Mouse (Mus musculus): ENCODE results near the gene Rbbp5. TPM values are rescaled to one million over a fixed set of nuclear protein-coding genes. Genes with fewer than 3 reads are reported as not detected.

Rbbp5 gene
- polyA plus RNA-seq, 2 experiments: 37.4 to 43.6 TPM

DNA sequence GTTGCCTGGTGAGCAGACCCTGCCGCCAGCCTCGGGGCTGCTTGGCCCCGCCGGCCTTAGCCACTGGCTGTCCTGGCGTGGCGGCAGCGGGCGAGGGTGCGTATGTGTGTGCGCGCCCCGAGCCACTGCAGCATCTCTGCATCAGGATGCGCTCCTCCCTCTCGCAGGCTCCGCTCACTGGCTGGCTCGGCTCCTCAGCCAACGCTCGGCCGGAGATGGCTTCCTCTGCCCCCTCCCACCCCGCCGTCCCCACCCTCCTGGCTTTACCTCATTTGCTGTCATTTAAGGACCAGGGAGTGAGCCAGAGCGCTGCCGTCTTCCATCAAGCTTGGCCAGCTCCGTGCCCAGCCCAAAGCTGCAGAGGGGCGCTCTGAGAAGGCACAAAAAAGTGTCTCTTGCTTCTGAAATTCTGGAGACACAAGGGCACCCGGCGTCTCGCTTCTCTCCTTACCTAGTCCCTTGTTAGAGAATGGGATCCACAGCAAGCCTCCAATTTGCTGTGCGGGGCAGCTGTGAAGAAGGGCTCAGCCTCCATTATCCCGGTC is 65.7 kb downstream of the Rbbp5 start, which contains the start of gene Cntn2:
Gene Cntn2, minus strand, starts transcription at position 495 of the 545 bp plus-strand sequence.
- 1% methylated on average over 26 of the region's 30 CpGs for WGBS
- no peak for DNase-seq (ENCODE audit: low spot score)
- ATAC-seq (ENCODE audit: low FRiP score, low read depth): no peak

DNA sequence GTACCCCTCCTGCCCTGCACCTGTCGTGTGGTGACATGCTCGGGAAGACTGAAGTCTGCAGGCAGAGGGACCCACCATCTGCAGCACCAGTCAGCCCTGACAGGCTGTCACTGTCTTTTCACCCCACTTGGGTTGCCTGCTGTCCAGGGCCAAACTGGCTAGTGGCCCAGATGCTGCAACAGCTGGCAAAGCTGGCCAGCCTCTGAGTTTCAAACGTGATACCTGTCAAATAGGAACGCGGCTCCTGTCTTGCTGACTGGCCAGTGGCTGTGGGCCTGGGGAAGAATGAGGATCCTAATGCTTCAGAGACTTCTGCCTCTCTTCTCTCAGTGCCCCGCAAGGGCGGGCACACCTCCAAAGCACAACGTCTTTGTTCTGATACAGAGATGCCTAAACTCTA is 66.6 kb downstream of the Rbbp5 start:
- H3K27me3 ChIP-seq (ENCODE audit: control insufficient read depth, insufficient read depth, low read length): peaks cover 48% of the 10 kb centered on the region
- no peak overlapping the region for H3K4me3 ChIP-seq (replicated peaks; ENCODE audit: low read length)
- WGBS: 77% methylated on average over 8 of the region's 8 CpGs
- no peaks in the 10 kb centered on the region for H3K9me3 ChIP-seq (ENCODE audit: control insufficient read depth, low read length)
- H3K36me3 ChIP-seq (ENCODE audit: control insufficient read depth, insufficient read depth, low read length): no peaks in the 10 kb centered on the region
- no peak for ATAC-seq (ENCODE audit: low FRiP score, low read depth)
- H3K4me1 ChIP-seq (ENCODE audit: control insufficient read depth, insufficient read depth, low read length): peaks cover 8% of the 10 kb centered on the region; the same call in 1 of the 2 replicates
- H3K4me2 ChIP-seq (replicated peaks; ENCODE audit: low read depth, low read length, severe bottlenecking): no peak overlapping the region
- no peak overlapping the region for H3K9ac ChIP-seq (ENCODE audit: low read depth, low read length, severe bottlenecking)
- no peak for DNase-seq (ENCODE audit: low spot score)
- TF ChIP-seq POLR2A (IDR thresholded peaks at IDR 0.05; ENCODE audit: borderline replicate concordance, extremely low read depth, insufficient read depth, insufficient read length): no peak
- no peak overlapping the region for H3K27ac ChIP-seq (replicated peaks; ENCODE audit: low read depth, low read length)

More for the DNA sequence above, 65.7 kb downstream of the Rbbp5 start, which contains the start of gene Cntn2:
- TF ChIP-seq POLR2A (IDR thresholded peaks at IDR 0.05; ENCODE audit: borderline replicate concordance, extremely low read depth, insufficient read depth, insufficient read length): no peak
- H3K4me1 ChIP-seq (ENCODE audit: control insufficient read depth, insufficient read depth, low read length): peaks cover 8% of the 10 kb centered on the region; the same call in 1 of the 2 replicates
- no peaks in the 10 kb centered on the region for H3K36me3 ChIP-seq (ENCODE audit: control insufficient read depth, insufficient read depth, low read length)
- peak within 1 kb of the TSS; percentile 46 for H3K4me2 ChIP-seq (replicated peaks; ENCODE audit: low read depth, low read length, severe bottlenecking)
- H3K9me3 ChIP-seq (ENCODE audit: control insufficient read depth, low read length): no peaks in the 10 kb centered on the region
- H3K27ac ChIP-seq (replicated peaks; ENCODE audit: low read depth, low read length): no peak within 1 kb of the TSS
- H3K4me3 ChIP-seq (replicated peaks; ENCODE audit: low read length): peak within 1 kb of the TSS; percentile 24
- H3K27me3 ChIP-seq (ENCODE audit: control insufficient read depth, insufficient read depth, low read length): peaks cover 48% of the 10 kb centered on the region
- H3K9ac ChIP-seq (ENCODE audit: low read depth, low read length, severe bottlenecking): no peak within 1 kb of the TSS

Other genes with a start within 250 kb of the Rbbp5 start
- not detected in 2 replicates for gene Gm10188, start 247.6 kb upstream of the Rbbp5 start, polyA plus RNA-seq (2012; rRNA removed)
- gene Gm10188, start 247.6 kb upstream of the Rbbp5 start, polyA plus RNA-seq (2014; fragmentation: Nextera tagmentation; extraction: Ambion mirVana): not detected in 2 replicates
- gene Klhdc8a, start 178.7 kb upstream of the Rbbp5 start, polyA plus RNA-seq (2012; rRNA removed): 0.10 and 0.12 TPM in 2 replicates
- gene Klhdc8a, start 178.7 kb upstream of the Rbbp5 start, polyA plus RNA-seq (2014; fragmentation: Nextera tagmentation; extraction: Ambion mirVana): 0.07 and 0.19 TPM in 2 replicates
- gene Nuak2, start 161.2 kb upstream of the Rbbp5 start, polyA plus RNA-seq (2012; rRNA removed): 1.7 and 2.2 TPM in 2 replicates
- gene Nuak2, start 161.2 kb upstream of the Rbbp5 start, polyA plus RNA-seq (2014; fragmentation: Nextera tagmentation; extraction: Ambion mirVana): 3.3 and 3.4 TPM in 2 replicates
- 18.0 and 24.2 TPM in 2 replicates for gene Tmcc2, start 86.1 kb upstream of the Rbbp5 start, polyA plus RNA-seq (2012; rRNA removed)
- 9.1 and 9.3 TPM in 2 replicates for gene Tmcc2, start 86.1 kb upstream of the Rbbp5 start, polyA plus RNA-seq (2014; fragmentation: Nextera tagmentation; extraction: Ambion mirVana)
- gene Dstyk, start 59.8 kb upstream of the Rbbp5 start, polyA plus RNA-seq (2012; rRNA removed): 17.1 and 17.8 TPM in 2 replicates
- gene Dstyk, start 59.8 kb upstream of the Rbbp5 start, polyA plus RNA-seq (2014; fragmentation: Nextera tagmentation; extraction: Ambion mirVana): 18.3 and 20.8 TPM in 2 replicates
- 3.1 and 3.5 TPM in 2 replicates for gene Tmem81, start 28.9 kb downstream of the Rbbp5 start, polyA plus RNA-seq (2012; rRNA removed)
- gene Tmem81, start 28.9 kb downstream of the Rbbp5 start, polyA plus RNA-seq (2014; fragmentation: Nextera tagmentation; extraction: Ambion mirVana): 1.8 and 2.1 TPM in 2 replicates
- gene Cntn2, start 65.9 kb downstream of the Rbbp5 start, polyA plus RNA-seq (2012; rRNA removed): 1.1 TPM in 2 replicates
- 0.84 and 1.2 TPM in 2 replicates for gene Cntn2, start 65.9 kb downstream of the Rbbp5 start, polyA plus RNA-seq (2014; fragmentation: Nextera tagmentation; extraction: Ambion mirVana)

Measured in limb, embryonic 14.5 days (tissue).